Mouse (Mus musculus): ENCODE results near the gene Tmed5.

DNA sequence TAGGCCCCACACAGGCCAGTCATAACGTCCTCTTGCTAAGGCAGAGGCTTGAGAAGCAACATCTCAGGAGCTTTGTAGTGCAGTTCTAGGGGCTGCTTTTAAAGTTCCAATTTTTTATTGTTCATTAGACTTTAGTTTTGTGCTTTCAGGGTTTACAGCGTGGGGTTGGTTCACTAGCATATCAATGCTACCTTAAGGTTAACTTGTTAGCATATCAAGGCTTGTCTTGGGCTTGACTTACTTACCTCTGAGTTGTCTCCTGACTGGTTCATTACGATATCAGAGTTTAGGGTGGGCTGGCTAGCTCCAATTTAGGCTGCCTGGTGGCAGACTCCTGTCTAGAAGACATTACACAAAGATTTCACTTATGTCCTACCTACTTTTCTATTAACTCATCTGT is 34.7 kb downstream of the Tmed5 start:
- TF ChIP-seq CTCF (IDR thresholded peaks at IDR 0.05; ENCODE audit: low read depth) (no peak), EP300 (IDR thresholded peaks at IDR 0.05; ENCODE audit: low read depth) (no peak)
